Mouse (Mus musculus): ENCODE measurements around the gene Olfr1066.
"Not testable (repeated sequence)": the region's sequence is repeated elsewhere in the genome, so short reads cannot be mapped to it uniquely, and the experiment has no call there.

The Olfr1066 gene

GRCm38 (mm10) chr2:86456169-86456568 is at the start of gene Olfr1066:
Gene Olfr1066 (minus strand): TSS chr2:86456269.
- DNase-seq = no peak

GRCm38 (mm10) chr2:86487286-86487685 is 31.2 kb upstream of the Olfr1066 start, which contains the start of gene Olfr228:
Gene Olfr228 (minus strand): TSS chr2:86487386.
- no peak for DNase-seq

GRCm38 (mm10) chr2:86464442-86465109 is 8.5 kb upstream of the Olfr1066 start:
- DNase-seq = peak; percentile 9

GRCm38 (mm10) chr2:86460434-86460833 is 4.4 kb upstream of the Olfr1066 start:
- no peak for DNase-seq

GRCm38 (mm10) chr2:86450491-86450890 is 5.6 kb downstream of the Olfr1066 start, which contains the start of gene Olfr1065:
Gene Olfr1065 (minus strand): TSS chr2:86450591.
- not testable (repeated sequence) for DNase-seq

- DNase-seq = not testable (repeated sequence)
Observed at GRCm38 (mm10) chr2:86442101-86442500, 14.0 kb downstream of the Olfr1066 start.

GRCm38 (mm10) chr2:86428511-86428910 is 27.6 kb downstream of the Olfr1066 start:
- DNase-seq = not testable (repeated sequence)

GRCm38 (mm10) chr2:86426649-86427048 is 29.4 kb downstream of the Olfr1066 start, which contains the start of gene Olfr1062:
Gene Olfr1062 (minus strand): TSS chr2:86426749.
- DNase-seq = not testable (repeated sequence)

- no peak for DNase-seq
Observed at GRCm38 (mm10) chr2:86413950-86414349, 42.1 kb downstream of the Olfr1066 start, which contains the start of gene Olfr1061. Gene Olfr1061 (minus strand): TSS chr2:86414050.

Data from cerebellum, adult 11 months (tissue).